Mouse (Mus musculus): ENCODE results near the gene Il2rg. TPM values are rescaled to one million over a fixed set of nuclear protein-coding genes. Genes with fewer than 3 reads are reported as not detected.

Il2rg gene
- polyA plus RNA-seq, 1 experiment from 2014 or later, result 8.8 TPM

- peak within 1 kb of the TSS; percentile 14; the same call in 1 of the 2 replicates for H3K9ac ChIP-seq (replicated peaks; ENCODE audit: low read depth, low read length)
- peak within 1 kb of the TSS; percentile 26 for H3K4me3 ChIP-seq (ENCODE audit: low read depth, low read length)
- no peaks in the 10 kb centered on the region for H3K36me3 ChIP-seq (ENCODE audit: control insufficient read depth, insufficient read depth, low read length)
- H3K4me1 ChIP-seq (ENCODE audit: control insufficient read depth, insufficient read depth, low read length), result no peaks in the 10 kb centered on the region
- no peaks in the 10 kb centered on the region for H3K9me3 ChIP-seq (ENCODE audit: control insufficient read depth, low read depth, low read length)
- H3K4me2 ChIP-seq (replicated peaks; ENCODE audit: low read depth, low read length), result peak within 1 kb of the TSS; percentile 43
- no peak within 1 kb of the TSS for H3K27ac ChIP-seq (ENCODE audit: low read length)
- no peaks in the 10 kb centered on the region for H3K27me3 ChIP-seq (ENCODE audit: control insufficient read depth, insufficient read depth, low read length)
- ATAC-seq (ENCODE audit: insufficient number of reproducible peaks, insufficient read depth, low FRiP score, low read depth), result peak; percentile 51; the same call in 1 of the 2 replicates
- 14% methylated on average over 22 of the region's 24 CpGs for WGBS
Measured at GRCm38 (mm10) chrX:101299055-101299454, 31.0 kb upstream of the Il2rg start, which contains the start of gene Nlgn3. Nlgn3 (plus strand) TSS chrX:101299168.

GRCm38 (mm10) chrX:101290111-101290510 lies 22.1 kb upstream of the Il2rg start:
- 84% methylated on average over 10 of the region's 10 CpGs for WGBS
- Histone ChIP-seq H3K4me1 (ENCODE audit: control insufficient read depth, insufficient read depth, low read length) (no peaks in the 10 kb centered on the region), H3K4me3 (ENCODE audit: low read depth, low read length) (no peak overlapping the region), H3K9me3 (ENCODE audit: control insufficient read depth, low read depth, low read length) (no peaks in the 10 kb centered on the region), H3K4me2 (replicated peaks; ENCODE audit: low read depth, low read length) (no peak overlapping the region), H3K27ac (ENCODE audit: low read length) (no peak overlapping the region), H3K27me3 (ENCODE audit: control insufficient read depth, insufficient read depth, low read length) (no peaks in the 10 kb centered on the region), H3K9ac (replicated peaks; ENCODE audit: low read depth, low read length) (no peak overlapping the region), H3K36me3 (ENCODE audit: control insufficient read depth, insufficient read depth, low read length) (peaks cover 10% of the 10 kb centered on the region)
- ATAC-seq (ENCODE audit: insufficient number of reproducible peaks, insufficient read depth, low FRiP score, low read depth), result no peak

GRCm38 (mm10) chrX:101289037-101289436 lies 21.0 kb upstream of the Il2rg start:
- Histone ChIP-seq H3K4me2 (replicated peaks; ENCODE audit: low read depth, low read length) (no peak overlapping the region), H3K9me3 (ENCODE audit: control insufficient read depth, low read depth, low read length) (no peaks in the 10 kb centered on the region), H3K36me3 (ENCODE audit: control insufficient read depth, insufficient read depth, low read length) (peaks cover 10% of the 10 kb centered on the region), H3K4me3 (ENCODE audit: low read depth, low read length) (no peak overlapping the region), H3K4me1 (ENCODE audit: control insufficient read depth, insufficient read depth, low read length) (no peaks in the 10 kb centered on the region), H3K27me3 (ENCODE audit: control insufficient read depth, insufficient read depth, low read length) (no peaks in the 10 kb centered on the region), H3K27ac (ENCODE audit: low read length) (no peak overlapping the region), H3K9ac (replicated peaks; ENCODE audit: low read depth, low read length) (no peak overlapping the region)
- 90% methylated on average over 7 of the region's 7 CpGs for WGBS
- ATAC-seq (ENCODE audit: insufficient number of reproducible peaks, insufficient read depth, low FRiP score, low read depth), result no peak

GRCm38 (mm10) chrX:101288432-101288831 lies 20.4 kb upstream of the Il2rg start:
- no peaks in the 10 kb centered on the region for H3K9me3 ChIP-seq (ENCODE audit: control insufficient read depth, low read depth, low read length)
- H3K4me2 ChIP-seq (replicated peaks; ENCODE audit: low read depth, low read length), result no peak overlapping the region
- H3K27ac ChIP-seq (ENCODE audit: low read length), result no peak overlapping the region
- no peak overlapping the region for H3K4me3 ChIP-seq (ENCODE audit: low read depth, low read length)
- no peak for ATAC-seq (ENCODE audit: insufficient number of reproducible peaks, insufficient read depth, low FRiP score, low read depth)
- 87% methylated on average over 6 of the region's 6 CpGs for WGBS
- H3K9ac ChIP-seq (replicated peaks; ENCODE audit: low read depth, low read length), result no peak overlapping the region
- H3K36me3 ChIP-seq (ENCODE audit: control insufficient read depth, insufficient read depth, low read length), result peaks cover 10% of the 10 kb centered on the region
- H3K27me3 ChIP-seq (ENCODE audit: control insufficient read depth, insufficient read depth, low read length), result no peaks in the 10 kb centered on the region
- H3K4me1 ChIP-seq (ENCODE audit: control insufficient read depth, insufficient read depth, low read length), result no peaks in the 10 kb centered on the region

- ATAC-seq (ENCODE audit: insufficient number of reproducible peaks, insufficient read depth, low FRiP score, low read depth), result peak; percentile 56; the same call in 1 of the 2 replicates
- H3K9ac ChIP-seq (replicated peaks; ENCODE audit: low read depth, low read length), result no peak overlapping the region
- no peak overlapping the region for H3K4me2 ChIP-seq (replicated peaks; ENCODE audit: low read depth, low read length)
- H3K4me1 ChIP-seq (ENCODE audit: control insufficient read depth, insufficient read depth, low read length), result no peaks in the 10 kb centered on the region
- WGBS, result 91% methylated on average over 3 of the region's 3 CpGs
- peaks cover 10% of the 10 kb centered on the region for H3K36me3 ChIP-seq (ENCODE audit: control insufficient read depth, insufficient read depth, low read length)
- no peak overlapping the region for H3K27ac ChIP-seq (ENCODE audit: low read length)
- no peak overlapping the region for H3K4me3 ChIP-seq (ENCODE audit: low read depth, low read length)
- no peaks in the 10 kb centered on the region for H3K27me3 ChIP-seq (ENCODE audit: control insufficient read depth, insufficient read depth, low read length)
- no peaks in the 10 kb centered on the region for H3K9me3 ChIP-seq (ENCODE audit: control insufficient read depth, low read depth, low read length)
Measured at GRCm38 (mm10) chrX:101287543-101287942, 19.5 kb upstream of the Il2rg start.

- no peaks in the 10 kb centered on the region for H3K27me3 ChIP-seq (ENCODE audit: control insufficient read depth, insufficient read depth, low read length)
- no peak for ATAC-seq (ENCODE audit: insufficient number of reproducible peaks, insufficient read depth, low FRiP score, low read depth)
- no peak overlapping the region for H3K9ac ChIP-seq (replicated peaks; ENCODE audit: low read depth, low read length)
- no peaks in the 10 kb centered on the region for H3K9me3 ChIP-seq (ENCODE audit: control insufficient read depth, low read depth, low read length)
- 92% methylated on average over 14 of the region's 14 CpGs for WGBS
- no peak overlapping the region for H3K4me3 ChIP-seq (ENCODE audit: low read depth, low read length)
- no peak overlapping the region for H3K27ac ChIP-seq (ENCODE audit: low read length)
- H3K4me1 ChIP-seq (ENCODE audit: control insufficient read depth, insufficient read depth, low read length), result no peaks in the 10 kb centered on the region
- H3K4me2 ChIP-seq (replicated peaks; ENCODE audit: low read depth, low read length), result no peak overlapping the region
- peaks cover 13% of the 10 kb centered on the region for H3K36me3 ChIP-seq (ENCODE audit: control insufficient read depth, insufficient read depth, low read length)
Measured at GRCm38 (mm10) chrX:101285953-101286670, 18.1 kb upstream of the Il2rg start.

- Histone ChIP-seq H3K9ac (replicated peaks; ENCODE audit: low read depth, low read length) (no peak overlapping the region), H3K27me3 (ENCODE audit: control insufficient read depth, insufficient read depth, low read length) (no peaks in the 10 kb centered on the region), H3K36me3 (ENCODE audit: control insufficient read depth, insufficient read depth, low read length) (peaks cover 14% of the 10 kb centered on the region), H3K4me2 (replicated peaks; ENCODE audit: low read depth, low read length) (no peak overlapping the region), H3K9me3 (ENCODE audit: control insufficient read depth, low read depth, low read length) (no peaks in the 10 kb centered on the region), H3K27ac (ENCODE audit: low read length) (no peak overlapping the region), H3K4me1 (ENCODE audit: control insufficient read depth, insufficient read depth, low read length) (no peaks in the 10 kb centered on the region), H3K4me3 (ENCODE audit: low read depth, low read length) (no peak overlapping the region)
- WGBS, result 26% methylated on average over 6 of the region's 6 CpGs
- ATAC-seq (ENCODE audit: insufficient number of reproducible peaks, insufficient read depth, low FRiP score, low read depth), result no peak
Measured at GRCm38 (mm10) chrX:101285534-101285933, 17.5 kb upstream of the Il2rg start.

- WGBS, result 85% methylated on average over 6 of the region's 6 CpGs
- H3K4me3 ChIP-seq (ENCODE audit: low read depth, low read length), result no peak overlapping the region
Measured at GRCm38 (mm10) chrX:101282813-101283212, 14.8 kb upstream of the Il2rg start.

More at GRCm38 (mm10) chrX:101282813-101283212, 14.8 kb upstream of the Il2rg start:
- Histone ChIP-seq H3K27ac (ENCODE audit: low read length) (no peak overlapping the region), H3K36me3 (ENCODE audit: control insufficient read depth, insufficient read depth, low read length) (peaks cover 16% of the 10 kb centered on the region), H3K4me2 (replicated peaks; ENCODE audit: low read depth, low read length) (no peak overlapping the region), H3K9me3 (ENCODE audit: control insufficient read depth, low read depth, low read length) (no peaks in the 10 kb centered on the region), H3K4me1 (ENCODE audit: control insufficient read depth, insufficient read depth, low read length) (no peaks in the 10 kb centered on the region), H3K27me3 (ENCODE audit: control insufficient read depth, insufficient read depth, low read length) (no peaks in the 10 kb centered on the region), H3K9ac (replicated peaks; ENCODE audit: low read depth, low read length) (no peak overlapping the region)
- no peak for ATAC-seq (ENCODE audit: insufficient number of reproducible peaks, insufficient read depth, low FRiP score, low read depth)
